In genomic region chr2:147710593-147711265, GRCm38 (mm10) we compare ENCODE assay signal across 11 mouse cellular contexts.
A peak's percentile ranks its signal among the peaks of the same experiment; 100 is the strongest.
DNase-seq lines count a peak whose midpoint lies in the region; ATAC-seq and TF ChIP-seq lines count a peak whose summit lies in the region.
"Had no signal": no experiment of that assay in that cellular context is flagged by ENCODE, and none has a peak within 500 bp of the region (broad histone marks: within the 10 kb centered on the region; RNA-seq: fewer than 3 reads in every experiment).

No protein-coding gene starts in this region.

- no peak overlapping the region for H3K27ac ChIP-seq in hindbrain, postnatal 0 days
- H3K27ac ChIP-seq in hindbrain, embryonic 14.5 days, result no peak overlapping the region
- H3K27ac ChIP-seq in heart, embryonic 15.5 days, result peak overlapping the region; percentile 68
- H3K27ac ChIP-seq: gastrocnemius, adult 2 months had no signal

- TF ChIP-seq CTCF in hindbrain, postnatal 0 days (IDR thresholded peaks at IDR 0.05; ENCODE audit: low read depth), result no peak

- H3K4me3 ChIP-seq in hindbrain, postnatal 0 days (ENCODE audit: low read length), result no peak overlapping the region
- no peak overlapping the region for H3K4me3 ChIP-seq in hindbrain, embryonic 14.5 days (replicated peaks; ENCODE audit: low read length)
- no peak overlapping the region for H3K4me3 ChIP-seq in heart, embryonic 15.5 days
- H3K4me3 ChIP-seq: gastrocnemius, adult 2 months; myocyte had no signal

- WGBS in hindbrain, postnatal 0 days, result 38% methylated on average over 8 of the region's 8 CpGs
- WGBS in hindbrain, embryonic 14.5 days, result 52% methylated on average over 8 of the region's 8 CpGs
- WGBS in heart, embryonic 15.5 days, result 16% methylated on average over 8 of the region's 8 CpGs

- no peak overlapping the region for H3K4me2 ChIP-seq in hindbrain, postnatal 0 days (ENCODE audit: low read depth, low read length)
- no peak overlapping the region for H3K4me2 ChIP-seq in hindbrain, embryonic 14.5 days (replicated peaks)
- peak overlapping the region; percentile 46 for H3K4me2 ChIP-seq in heart, embryonic 15.5 days

- ATAC-seq in hindbrain, postnatal 0 days, result no peak
- ATAC-seq in hindbrain, embryonic 14.5 days (ENCODE audit: low FRiP score), result no peak
- peak; percentile 94 for ATAC-seq in heart, embryonic 15.5 days (replicated peaks; ENCODE audit: insufficient number of reproducible peaks, insufficient read depth, low FRiP score, low read depth)

- no peaks in the 10 kb centered on the region for H3K27me3 ChIP-seq in hindbrain, postnatal 0 days (ENCODE audit: insufficient read depth, low read length)
- H3K27me3 ChIP-seq in hindbrain, embryonic 14.5 days (ENCODE audit: control insufficient read depth, insufficient read depth, low read length), result no peaks in the 10 kb centered on the region
- H3K27me3 ChIP-seq in heart, embryonic 15.5 days, result 0 out of 2 replicates have a peak, but pooled peaks cover under 1% of the 10 kb centered on the region

- H3K4me1 ChIP-seq in hindbrain, postnatal 0 days (ENCODE audit: insufficient read depth, low read length), result no peaks in the 10 kb centered on the region
- no peaks in the 10 kb centered on the region for H3K4me1 ChIP-seq in hindbrain, embryonic 14.5 days (replicated peaks; ENCODE audit: control insufficient read depth, insufficient read depth, low read length)
- peaks cover 16% of the 10 kb centered on the region for H3K4me1 ChIP-seq in heart, embryonic 15.5 days (replicated peaks)

- DNase-seq in hindbrain, postnatal 0 days (ENCODE audit: low spot score), result peak; percentile 60
- no peak for DNase-seq in hindbrain, embryonic 14.5 days (ENCODE audit: low spot score)
- DNase-seq in right cerebral cortex, postnatal 4 days, result peak; percentile 15
- no peak for DNase-seq in right cerebral cortex, adult 18-20 months
- no peak for DNase-seq in urinary bladder, postnatal 10 days (ENCODE audit: low spot score)
- no peak for DNase-seq in thymus, postnatal 25 days
- DNase-seq: gastrocnemius, adult 2 months; kidney, postnatal 36 days; thymus, postnatal 4 days had no signal

- H3K36me3 ChIP-seq in hindbrain, postnatal 0 days (ENCODE audit: insufficient read depth, low read length), result no peaks in the 10 kb centered on the region
- H3K36me3 ChIP-seq in hindbrain, embryonic 14.5 days (replicated peaks; ENCODE audit: control insufficient read depth, insufficient read depth), result no peaks in the 10 kb centered on the region
- H3K36me3 ChIP-seq in heart, embryonic 15.5 days, result no peaks in the 10 kb centered on the region

- no peak overlapping the region for H3K9ac ChIP-seq in hindbrain, postnatal 0 days (replicated peaks; ENCODE audit: low read length)
- H3K9ac ChIP-seq in hindbrain, embryonic 14.5 days, result no peak overlapping the region
- H3K9ac ChIP-seq in heart, embryonic 15.5 days, result no peak overlapping the region

- no peaks in the 10 kb centered on the region for H3K9me3 ChIP-seq in hindbrain, postnatal 0 days (ENCODE audit: low read length)
- no peaks in the 10 kb centered on the region for H3K9me3 ChIP-seq in hindbrain, embryonic 14.5 days (ENCODE audit: control insufficient read depth, low read length)
- no peaks in the 10 kb centered on the region for H3K9me3 ChIP-seq in heart, embryonic 15.5 days (replicated peaks)

Comparison
In these comparisons a context has a peak if more than half of its experiments do, and no peak if none do; other contexts are left out.
1. DNase-seq: peak in hindbrain, postnatal 0 days (single experiment) and right cerebral cortex, postnatal 4 days (single experiment); none in hindbrain, embryonic 14.5 days (single experiment), right cerebral cortex, adult 18-20 months (single experiment), urinary bladder, postnatal 10 days (single experiment) and thymus, postnatal 25 days (single experiment).